Mouse (Mus musculus) heart, embryonic 13.5 days (tissue): ENCODE measurements around the gene Nxph3. TPM values are rescaled to one million over a fixed set of nuclear protein-coding genes. Genes with fewer than 3 reads are reported as not detected.

Experiments
- ATAC-seq: fragments of 200-750 bp; cut with Nextera tagmentation; 2 replicates; pipeline ENCODE4 v1.8.0; 2017; ENCODE audit warnings: moderate TSS enrichment; ENCODE audit not compliant: insufficient number of reproducible peaks, low FRiP score, low TSS enrichment; ENCODE audit errors: extremely low read depth
- H3K27ac ChIP-seq: fragments of 300-500 bp; sonication (generic); replicated peaks from 2 replicates; pipeline ENCODE4 v1.5.1; 2015; ENCODE audit warnings: moderate library complexity, mild to moderate bottlenecking, inconsistent platforms
- H3K27me3 ChIP-seq: fragments of 300-500 bp; sonication (generic); replicated peaks from 2 replicates; pipeline ENCODE4 v1.6.1; 2015; ENCODE audit warnings: mild to moderate bottlenecking, inconsistent platforms
- H3K36me3 ChIP-seq: fragments of 300-500 bp; sonication (generic); 2 replicates; pipeline ENCODE4 v1.6.1; 2015; ENCODE audit warnings: mild to moderate bottlenecking, inconsistent platforms
- H3K4me1 ChIP-seq: fragments of 300-500 bp; sonication (generic); 2 replicates; pipeline ENCODE4 v1.6.1; 2015; ENCODE audit warnings: inconsistent platforms
- H3K4me2 ChIP-seq: fragments of 300-500 bp; sonication (generic); 2 replicates; pipeline ENCODE4 v1.6.1; 2015; ENCODE audit warnings: inconsistent platforms, mild to moderate bottlenecking, moderate library complexity
- H3K4me3 ChIP-seq: fragments of 300-500 bp; sonication (generic); 2 replicates; pipeline ENCODE4 v1.5.1; 2015; ENCODE audit warnings: moderate library complexity, mild to moderate bottlenecking, inconsistent platforms
- H3K9ac ChIP-seq: fragments of 300-500 bp; sonication (generic); 2 replicates; pipeline ENCODE4 v1.6.1; 2015; ENCODE audit warnings: inconsistent platforms, mild to moderate bottlenecking, moderate library complexity
- H3K9me3 ChIP-seq: fragments of 300-500 bp; sonication (generic); 2 replicates; pipeline ENCODE4 v1.6.1; 2016; ENCODE audit warnings: inconsistent platforms
- WGBS: fragments of 180-500 bp; shearing (Covaris S2); methylation state at CpG from one replicate; pipeline ENCODE4 v1.1.7; 2015; ENCODE audit warnings: mixed read lengths; 5-methylcytosine and 5-hydroxymethylcytosine counted together
- polyA plus RNA-seq: library from polyadenylated mRNA; unstranded; fragments of >200 nt; fragmentation: Nextera tagmentation; extraction: Ambion mirVana; gene quantifications from 2 replicates; pipeline ENCODE4 v1.2.1, GENCODE M21; 2015

The Nxph3 gene
- polyA plus RNA-seq, 1 experiment from 2014 or later: 0.21 TPM

DNA sequence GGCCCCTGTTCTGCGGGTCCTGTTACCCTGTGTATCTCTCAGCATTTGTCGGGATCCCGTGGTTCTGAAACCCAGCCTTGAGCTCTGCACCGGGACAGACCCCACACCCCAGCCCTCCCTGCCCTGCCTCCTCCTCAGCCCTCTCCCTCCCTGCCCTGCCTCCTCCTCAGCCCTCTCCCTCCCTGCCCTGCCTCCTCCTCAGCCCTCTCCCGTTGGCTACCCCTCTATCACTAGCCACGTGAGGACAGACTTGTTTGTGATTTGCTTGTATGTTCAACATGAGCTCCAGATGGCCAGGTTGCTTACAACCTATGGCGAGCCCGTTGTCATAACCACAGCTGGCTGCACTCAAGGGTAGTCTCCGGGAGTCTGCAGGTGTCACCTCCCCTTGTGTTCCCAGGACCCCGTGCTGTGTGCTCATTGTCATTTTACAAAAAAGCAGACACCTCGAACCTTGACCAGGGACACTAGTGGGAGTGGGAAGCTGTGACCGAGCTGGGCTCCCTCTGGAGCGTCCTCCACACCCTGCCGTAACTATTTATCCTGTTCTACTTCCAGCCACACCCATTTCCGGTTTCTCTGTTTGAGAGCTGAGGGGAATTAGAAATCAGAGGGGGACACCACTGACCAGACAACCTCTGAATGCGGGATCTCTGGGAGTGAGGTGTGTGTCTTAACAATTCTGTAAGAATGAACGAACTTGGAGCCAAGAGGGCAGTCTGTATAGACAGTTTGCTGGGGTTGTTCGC lies 26.4 kb upstream of the Nxph3 start:
- no peak overlapping the region for H3K4me3 ChIP-seq
- peaks cover 30% of the 10 kb centered on the region for H3K4me1 ChIP-seq
- no peak for ATAC-seq
- peaks cover 23% of the 10 kb centered on the region; the same call in 1 of the 2 replicates for H3K27me3 ChIP-seq
- H3K27ac ChIP-seq: no peak overlapping the region
- WGBS: 26% methylated on average over 18 of the region's 18 CpGs
- no peaks in the 10 kb centered on the region for H3K36me3 ChIP-seq
- peak overlapping the region; percentile 47; the same call in 1 of the 2 replicates for H3K9ac ChIP-seq
- H3K4me2 ChIP-seq: peak overlapping the region; percentile 51
- no peaks in the 10 kb centered on the region for H3K9me3 ChIP-seq

DNA sequence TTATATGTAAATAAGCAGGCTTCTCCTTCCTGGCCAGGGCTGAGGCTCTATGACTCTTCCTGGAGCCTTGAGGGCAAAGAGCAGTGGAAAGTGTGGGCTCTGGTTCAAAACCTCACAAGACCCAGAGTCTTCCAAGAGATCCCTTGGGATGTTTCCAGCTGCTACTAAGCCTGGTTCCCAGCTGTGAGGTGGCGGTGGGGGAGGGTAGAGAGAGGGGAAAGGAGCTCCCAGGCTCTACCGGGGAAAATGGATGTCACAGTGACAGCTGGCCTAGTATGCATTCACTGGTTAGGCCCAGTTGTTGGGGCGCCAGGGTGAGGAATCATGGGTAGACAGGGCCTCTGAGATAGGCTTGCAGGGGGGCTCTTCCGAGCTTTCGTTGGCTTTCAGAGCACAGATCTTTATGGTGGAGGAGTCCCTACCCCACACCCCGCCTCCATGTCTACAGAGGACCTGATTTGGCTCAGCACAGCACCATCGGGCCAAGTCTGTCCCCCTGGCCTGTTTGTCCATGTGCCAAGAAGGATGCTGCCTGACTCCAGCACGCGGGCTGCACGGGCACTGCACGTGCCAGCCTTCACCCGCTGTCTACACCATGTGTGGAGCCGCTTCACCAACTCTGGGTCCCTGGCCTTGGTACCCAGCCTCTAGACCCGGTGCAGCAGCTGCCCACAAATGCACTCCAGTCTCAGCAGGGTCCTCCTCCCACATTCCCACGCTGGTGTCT lies 24.2 kb upstream of the Nxph3 start:
- peaks cover 28% of the 10 kb centered on the region for H3K4me1 ChIP-seq
- H3K9ac ChIP-seq: no peak overlapping the region
- no peak overlapping the region for H3K4me2 ChIP-seq
- 71% methylated on average over 15 of the region's 15 CpGs for WGBS
- H3K27ac ChIP-seq: no peak overlapping the region
- H3K4me3 ChIP-seq: no peak overlapping the region
- H3K9me3 ChIP-seq: no peaks in the 10 kb centered on the region
- H3K27me3 ChIP-seq: peaks cover 43% of the 10 kb centered on the region
- H3K36me3 ChIP-seq: no peaks in the 10 kb centered on the region
- ATAC-seq: no peak

DNA sequence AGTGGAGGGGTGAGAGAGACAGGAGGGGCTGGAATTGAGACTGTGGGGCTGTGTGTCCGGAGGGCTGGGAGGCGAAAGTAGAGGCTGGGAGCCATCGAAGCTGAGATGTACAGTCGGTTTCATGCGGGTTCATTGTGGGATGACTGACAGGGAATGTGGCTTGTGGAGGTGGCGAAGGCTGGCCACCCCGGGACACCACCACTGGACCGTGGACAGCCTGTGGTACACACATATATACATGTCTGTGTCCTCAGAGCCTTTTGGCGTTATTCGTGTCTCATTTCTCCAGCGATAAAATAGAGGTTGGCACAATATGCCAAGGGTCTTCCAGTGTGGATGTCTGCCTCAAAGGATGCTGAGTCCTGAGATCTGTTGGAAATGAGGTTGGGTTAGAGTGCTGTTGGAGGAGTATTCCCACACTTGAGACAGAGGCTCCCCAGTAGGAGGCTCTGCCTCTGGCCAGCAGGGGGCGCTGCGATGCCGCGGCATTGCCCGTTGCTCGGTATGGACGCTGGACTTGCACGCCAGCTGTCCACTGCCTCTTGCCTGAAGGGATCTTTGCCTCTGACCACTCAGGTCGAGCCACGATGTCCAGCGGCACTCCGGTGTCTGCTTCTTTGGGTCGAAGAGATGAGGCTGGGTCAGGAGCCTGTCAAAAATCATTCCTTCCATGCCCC lies 19.3 kb upstream of the Nxph3 start:
- 21% methylated on average over 24 of the region's 24 CpGs for WGBS
- H3K4me2 ChIP-seq: peak overlapping the region; percentile 52
- no peak overlapping the region for H3K4me3 ChIP-seq
- H3K4me1 ChIP-seq: peaks cover 4% of the 10 kb centered on the region; the same call in 1 of the 2 replicates
- H3K36me3 ChIP-seq: no peaks in the 10 kb centered on the region
- H3K27ac ChIP-seq: no peak overlapping the region
- H3K9ac ChIP-seq: peak overlapping the region; percentile 40; the same call in 1 of the 2 replicates
- H3K9me3 ChIP-seq: no peaks in the 10 kb centered on the region
- peaks cover 34% of the 10 kb centered on the region for H3K27me3 ChIP-seq
- peak; percentile 51; the same call in 1 of the 2 replicates for ATAC-seq

DNA sequence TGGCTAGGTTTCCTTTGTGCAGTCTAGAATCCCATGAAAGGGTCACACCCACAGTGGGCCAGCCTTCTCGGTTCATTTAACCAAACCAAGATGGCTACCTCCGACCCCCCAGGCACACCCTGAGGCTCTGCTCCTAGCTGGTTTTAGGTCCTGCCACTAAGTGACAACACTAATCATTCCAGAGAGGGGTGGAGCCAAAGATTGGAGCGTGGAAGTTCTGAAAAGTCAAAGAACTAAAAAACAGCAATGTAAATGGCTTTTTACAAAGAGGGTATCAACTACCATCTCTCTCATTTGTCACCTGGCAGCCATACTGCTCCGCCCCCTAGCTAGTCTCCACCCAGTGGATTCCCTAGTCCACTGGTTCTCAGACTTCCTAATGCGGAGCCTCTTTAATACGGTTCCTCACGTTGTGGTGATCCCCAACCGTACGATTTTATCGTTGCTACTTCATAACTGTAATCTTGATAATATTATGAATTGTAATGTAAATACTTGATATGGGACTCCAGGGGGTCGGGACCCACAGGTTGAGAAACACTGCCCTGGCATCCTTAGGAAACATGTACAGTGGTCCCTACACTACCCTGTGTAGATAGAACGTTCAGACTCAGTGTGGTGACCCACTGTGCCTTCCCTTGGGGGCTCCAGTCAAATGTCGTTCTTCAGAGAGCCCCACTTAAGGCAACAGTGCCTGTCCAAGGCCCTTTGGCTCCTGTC lies 18.1 kb upstream of the Nxph3 start:
- Histone ChIP-seq H3K9me3 (no peaks in the 10 kb centered on the region), H3K27me3 (peaks cover 34% of the 10 kb centered on the region), H3K27ac (no peak overlapping the region), H3K9ac (no peak overlapping the region), H3K4me3 (no peak overlapping the region), H3K4me2 (no peak overlapping the region), H3K4me1 (peaks cover 4% of the 10 kb centered on the region; the same call in 1 of the 2 replicates), H3K36me3 (no peaks in the 10 kb centered on the region)
- ATAC-seq: no peak
- WGBS: 61% methylated on average over 13 of the region's 13 CpGs

DNA sequence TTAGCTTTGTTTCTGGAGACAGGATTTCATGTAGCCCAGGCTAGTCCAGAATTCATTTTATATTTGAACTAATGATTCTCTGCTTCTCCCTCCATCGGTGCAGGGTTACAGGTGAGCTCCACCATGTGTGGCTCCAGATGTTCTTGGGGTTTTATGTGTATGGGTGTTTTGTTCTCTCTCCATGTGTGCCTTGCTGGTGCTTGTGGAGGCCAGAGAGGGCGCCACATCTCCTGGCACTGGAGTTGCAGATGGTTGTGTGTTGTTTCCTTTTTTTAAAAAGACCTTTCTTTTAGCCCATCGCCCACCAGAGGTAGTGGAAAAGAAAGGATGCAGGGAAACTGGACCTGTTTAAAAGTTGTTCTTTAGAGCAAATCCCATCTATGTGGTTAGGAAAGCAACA lies 13.9 kb upstream of the Nxph3 start:
- Histone ChIP-seq H3K9ac (no peak overlapping the region), H3K36me3 (no peaks in the 10 kb centered on the region), H3K4me2 (no peak overlapping the region), H3K4me1 (no peaks in the 10 kb centered on the region), H3K27ac (no peak overlapping the region), H3K9me3 (no peaks in the 10 kb centered on the region), H3K4me3 (no peak overlapping the region), H3K27me3 (peaks cover 20% of the 10 kb centered on the region)
- no peak for ATAC-seq
- 69% methylated on average over 3 of the region's 3 CpGs for WGBS

DNA sequence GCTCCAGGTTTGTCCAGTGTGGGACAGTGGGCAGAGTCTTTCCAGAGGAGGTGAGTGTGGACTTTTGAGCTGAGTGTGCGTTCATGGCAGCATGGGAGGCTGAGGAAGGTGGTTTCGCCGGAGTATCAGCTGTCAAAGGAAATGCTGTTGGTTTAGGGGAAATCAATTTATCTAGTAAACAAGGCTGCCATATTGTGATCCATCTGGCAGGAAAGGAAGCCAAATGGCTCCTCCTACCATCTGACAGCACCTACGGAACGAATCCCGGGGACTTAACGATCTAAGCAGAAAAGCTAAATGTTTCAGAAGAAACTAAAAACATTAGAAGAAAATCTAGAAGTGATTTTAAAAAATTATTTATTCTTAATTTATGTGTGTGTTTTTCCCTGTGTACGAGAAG lies 12.9 kb upstream of the Nxph3 start:
- H3K27ac ChIP-seq: no peak overlapping the region

DNA sequence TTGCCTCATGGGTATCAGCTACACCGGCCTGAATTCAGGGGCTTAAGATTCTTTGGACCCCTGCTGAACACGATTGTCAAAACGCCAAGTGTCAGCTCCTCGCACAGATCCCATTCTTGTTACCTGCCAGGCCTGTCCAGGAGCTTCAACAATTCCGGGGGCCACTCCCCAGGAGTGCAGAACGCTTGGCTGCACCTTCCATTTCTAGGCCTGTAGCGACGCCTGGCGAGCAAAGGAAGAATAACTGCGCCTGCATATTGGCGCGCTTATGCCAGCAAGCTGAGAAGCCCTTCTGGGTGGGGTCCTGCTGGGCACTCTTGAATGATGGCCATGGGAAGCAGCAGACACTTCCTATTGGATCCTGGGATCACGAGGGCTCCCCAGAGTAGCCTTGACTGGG lies 7.2 kb upstream of the Nxph3 start:
- ATAC-seq: no peak
- H3K9ac ChIP-seq: peak overlapping the region; percentile 50
- peak overlapping the region; percentile 67 for H3K4me2 ChIP-seq
- H3K36me3 ChIP-seq: no peaks in the 10 kb centered on the region
- WGBS: 2% methylated on average over 13 of the region's 13 CpGs
- no peak overlapping the region for H3K27ac ChIP-seq
- peak overlapping the region; percentile 34 for H3K4me3 ChIP-seq
- peaks cover 41% of the 10 kb centered on the region for H3K27me3 ChIP-seq
- no peaks in the 10 kb centered on the region for H3K9me3 ChIP-seq
- H3K4me1 ChIP-seq: peaks cover 16% of the 10 kb centered on the region

More for the DNA sequence above, 12.9 kb upstream of the Nxph3 start:
- 83% methylated on average over 8 of the region's 8 CpGs for WGBS
- H3K9me3 ChIP-seq: no peaks in the 10 kb centered on the region
- no peak overlapping the region for H3K4me2 ChIP-seq
- ATAC-seq: no peak
- H3K4me1 ChIP-seq: no peaks in the 10 kb centered on the region
- H3K9ac ChIP-seq: no peak overlapping the region
- H3K27me3 ChIP-seq: peaks cover 18% of the 10 kb centered on the region
- H3K4me3 ChIP-seq: no peak overlapping the region
- no peaks in the 10 kb centered on the region for H3K36me3 ChIP-seq

DNA sequence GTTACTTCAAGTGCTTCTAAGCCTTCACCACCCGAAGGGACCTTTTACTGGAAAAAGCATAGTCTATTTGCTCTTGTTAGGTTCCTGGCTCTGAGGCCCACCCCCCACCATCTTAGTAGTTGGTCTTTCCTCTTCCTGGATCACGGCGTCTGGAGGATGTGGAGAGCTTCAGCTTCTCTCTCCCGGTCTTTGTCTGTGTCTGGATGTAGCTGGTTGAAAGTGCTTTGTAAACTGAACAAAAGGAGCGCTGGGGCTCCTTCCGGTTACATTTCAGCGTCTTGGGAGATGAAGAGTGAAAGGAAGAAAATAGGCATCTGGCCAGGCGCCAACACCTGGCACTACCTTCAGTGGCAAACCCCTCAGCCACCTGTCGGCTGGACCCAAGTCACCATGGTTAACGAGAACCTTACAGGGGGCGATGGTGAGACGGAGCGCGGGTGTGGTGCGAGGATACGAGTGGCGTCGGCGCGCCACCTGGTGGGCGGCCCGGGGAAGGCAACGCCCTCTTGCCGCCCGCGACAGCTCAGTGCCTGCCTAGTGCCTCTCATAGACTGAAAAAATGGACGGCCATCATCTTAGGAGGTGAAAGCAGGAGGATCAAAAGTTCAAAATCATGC lies 6.2 kb upstream of the Nxph3 start:
- 5% methylated on average over 27 of the region's 27 CpGs for WGBS
- no peak for ATAC-seq
- H3K4me2 ChIP-seq: peak overlapping the region; percentile 67
- H3K9me3 ChIP-seq: no peaks in the 10 kb centered on the region
- no peaks in the 10 kb centered on the region for H3K36me3 ChIP-seq
- peaks cover 51% of the 10 kb centered on the region for H3K27me3 ChIP-seq
- H3K4me3 ChIP-seq: peak overlapping the region; percentile 34
- no peak overlapping the region for H3K9ac ChIP-seq
- H3K4me1 ChIP-seq: peaks cover 21% of the 10 kb centered on the region
- no peak overlapping the region for H3K27ac ChIP-seq

DNA sequence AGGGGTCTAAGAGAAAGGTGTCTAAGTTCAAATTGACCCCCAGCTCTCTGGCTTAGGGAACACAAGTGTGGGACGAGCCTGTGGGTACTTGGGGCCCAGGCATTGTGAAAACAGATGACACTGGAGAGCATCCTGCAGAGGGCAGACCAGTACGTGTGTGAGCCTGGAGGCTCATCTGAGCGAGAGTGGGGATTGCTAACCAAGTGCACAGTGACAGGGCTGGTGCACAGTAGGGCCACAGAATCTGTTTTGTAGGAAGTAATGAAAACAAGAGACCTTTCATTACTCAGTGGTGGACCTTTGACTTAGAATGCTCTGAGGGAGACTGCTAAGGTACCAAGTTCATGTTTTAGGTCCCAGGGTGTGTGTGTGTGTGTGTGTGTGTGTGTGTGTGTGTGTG lies 5.6 kb upstream of the Nxph3 start:
- Histone ChIP-seq H3K4me1 (peaks cover 21% of the 10 kb centered on the region), H3K27me3 (peaks cover 54% of the 10 kb centered on the region), H3K27ac (no peak overlapping the region), H3K4me2 (no peak overlapping the region), H3K9ac (no peak overlapping the region), H3K4me3 (no peak overlapping the region), H3K9me3 (no peaks in the 10 kb centered on the region), H3K36me3 (no peaks in the 10 kb centered on the region)
- WGBS: 52% methylated on average over 3 of the region's 3 CpGs
- ATAC-seq: no peak

DNA sequence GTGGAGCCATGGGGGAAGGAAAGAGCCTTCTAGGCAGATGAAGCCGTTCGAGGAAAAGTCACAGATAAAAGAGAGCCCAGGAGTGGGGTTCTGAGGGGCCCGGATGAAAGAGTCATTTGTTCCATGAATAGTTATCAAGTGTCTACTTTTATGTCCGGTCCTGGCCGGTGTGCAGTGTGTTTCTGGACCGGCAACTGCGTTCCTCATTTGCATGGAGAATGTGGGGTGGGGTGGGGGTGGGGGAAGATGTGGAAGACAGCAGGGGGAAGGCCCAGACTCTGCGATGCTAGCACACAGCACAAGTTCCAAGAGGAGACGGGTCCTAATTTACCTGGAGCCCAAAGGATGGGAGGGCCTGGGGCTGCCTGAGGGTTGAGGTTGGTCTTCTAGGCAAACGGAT lies 4.9 kb upstream of the Nxph3 start:
- no peak overlapping the region for H3K4me2 ChIP-seq
- no peak overlapping the region for H3K27ac ChIP-seq
- no peak overlapping the region for H3K4me3 ChIP-seq
- H3K9me3 ChIP-seq: no peaks in the 10 kb centered on the region
- H3K9ac ChIP-seq: no peak overlapping the region
- 49% methylated on average over 10 of the region's 10 CpGs for WGBS
- H3K27me3 ChIP-seq: peaks cover 57% of the 10 kb centered on the region
- no peak for ATAC-seq
- H3K4me1 ChIP-seq: peaks cover 26% of the 10 kb centered on the region
- H3K36me3 ChIP-seq: no peaks in the 10 kb centered on the region
